Mouse (Mus musculus): Measurements from ENCODE around the gene Lcat. TPM values are rescaled to one million over a fixed set of nuclear protein-coding genes. Genes with fewer than 3 reads are reported as not detected.

Gene Lcat
- polyA plus RNA-seq (2015; fragmentation: Illumina TruSeq; extraction: RNeasy Lipid Tissue Mini Kit (QIAGEN cat#74804); ENCODE audit: low read depth, low replicate concordance) = 38.2 TPM

GRCm38 (mm10) chr8:105943321-105943739 is at the start of gene Lcat:
Lcat (minus strand) TSS chr8:105943382.

GRCm38 (mm10) chr8:105990856-105991387 is 47.7 kb upstream of the Lcat start, which contains the start of gene Dus2:
Dus2 (plus strand) TSS chr8:105991337.

GRCm38 (mm10) chr8:105979325-105979724 is 36.1 kb upstream of the Lcat start, which contains the start of gene Dpep3:
Dpep3 (minus strand) TSS chr8:105979429.

GRCm38 (mm10) chr8:105965905-105966341 is 22.7 kb upstream of the Lcat start, which contains the start of gene Slc12a4:
Slc12a4 (minus strand) TSS chr8:105966097.

GRCm38 (mm10) chr8:105938306-105938669 is 4.9 kb downstream of the Lcat start, which contains the start of gene Psmb10:
Psmb10 (minus strand) TSS chr8:105938444.

GRCm38 (mm10) chr8:105933762-105934161 is 9.4 kb downstream of the Lcat start, which contains the start of gene Ctrl:
Ctrl (minus strand) TSS chr8:105933862.

GRCm38 (mm10) chr8:105900180-105900940 is 42.8 kb downstream of the Lcat start, which contains the start of gene Pskh1:
Pskh1 (plus strand) TSS chr8:105900441.

GRCm38 (mm10) chr8:105893339-105893738 is 49.8 kb downstream of the Lcat start, which contains the start of gene Nrn1l:
Nrn1l (plus strand) TSS chr8:105893567.

Other genes starting within 250 kb of the Lcat start
- gene Acd, start 242.3 kb downstream of the Lcat start, polyA plus RNA-seq (2015; fragmentation: Illumina TruSeq; extraction: RNeasy Lipid Tissue Mini Kit (QIAGEN cat#74804); ENCODE audit: low read depth, low replicate concordance) = 44.3 TPM
- gene Pard6a, start 242.2 kb downstream of the Lcat start, polyA plus RNA-seq (2015; fragmentation: Illumina TruSeq; extraction: RNeasy Lipid Tissue Mini Kit (QIAGEN cat#74804); ENCODE audit: low read depth, low replicate concordance) = 53.7 TPM
- gene 4933405L10Rik, start 235.7 kb downstream of the Lcat start, polyA plus RNA-seq (2015; fragmentation: Illumina TruSeq; extraction: RNeasy Lipid Tissue Mini Kit (QIAGEN cat#74804); ENCODE audit: low read depth, low replicate concordance) = not detected
- 10.3 TPM for gene Enkd1, start 235.2 kb downstream of the Lcat start, polyA plus RNA-seq (2015; fragmentation: Illumina TruSeq; extraction: RNeasy Lipid Tissue Mini Kit (QIAGEN cat#74804); ENCODE audit: low read depth, low replicate concordance)
- gene Gfod2, start 184.7 kb downstream of the Lcat start, polyA plus RNA-seq (2015; fragmentation: Illumina TruSeq; extraction: RNeasy Lipid Tissue Mini Kit (QIAGEN cat#74804); ENCODE audit: low read depth, low replicate concordance) = 22.9 TPM
- gene Ranbp10, start 116.0 kb downstream of the Lcat start, polyA plus RNA-seq (2015; fragmentation: Illumina TruSeq; extraction: RNeasy Lipid Tissue Mini Kit (QIAGEN cat#74804); ENCODE audit: low read depth, low replicate concordance) = 17.1 TPM
- gene Tsnaxip1, start 115.7 kb downstream of the Lcat start, polyA plus RNA-seq (2015; fragmentation: Illumina TruSeq; extraction: RNeasy Lipid Tissue Mini Kit (QIAGEN cat#74804); ENCODE audit: low read depth, low replicate concordance) = 0.71 TPM
- 13.9 TPM for gene Cenpt, start 90.1 kb downstream of the Lcat start, polyA plus RNA-seq (2015; fragmentation: Illumina TruSeq; extraction: RNeasy Lipid Tissue Mini Kit (QIAGEN cat#74804); ENCODE audit: low read depth, low replicate concordance)
- 37.5 TPM for gene Thap11, start 88.2 kb downstream of the Lcat start, polyA plus RNA-seq (2015; fragmentation: Illumina TruSeq; extraction: RNeasy Lipid Tissue Mini Kit (QIAGEN cat#74804); ENCODE audit: low read depth, low replicate concordance)
- gene Nutf2, start 82.8 kb downstream of the Lcat start, polyA plus RNA-seq (2015; fragmentation: Illumina TruSeq; extraction: RNeasy Lipid Tissue Mini Kit (QIAGEN cat#74804); ENCODE audit: low read depth, low replicate concordance) = 102 TPM
- 36.3 TPM for gene Edc4, start 62.5 kb downstream of the Lcat start, polyA plus RNA-seq (2015; fragmentation: Illumina TruSeq; extraction: RNeasy Lipid Tissue Mini Kit (QIAGEN cat#74804); ENCODE audit: low read depth, low replicate concordance)
- gene Nrn1l, start 49.8 kb downstream of the Lcat start, polyA plus RNA-seq (2015; fragmentation: Illumina TruSeq; extraction: RNeasy Lipid Tissue Mini Kit (QIAGEN cat#74804); ENCODE audit: low read depth, low replicate concordance) = 2.5 TPM
- gene Pskh1, start 42.9 kb downstream of the Lcat start, polyA plus RNA-seq (2015; fragmentation: Illumina TruSeq; extraction: RNeasy Lipid Tissue Mini Kit (QIAGEN cat#74804); ENCODE audit: low read depth, low replicate concordance) = 5.9 TPM
- gene Ctrl, start 9.5 kb downstream of the Lcat start, polyA plus RNA-seq (2015; fragmentation: Illumina TruSeq; extraction: RNeasy Lipid Tissue Mini Kit (QIAGEN cat#74804); ENCODE audit: low read depth, low replicate concordance) = 2.1 TPM
- gene Psmb10, start 4.9 kb downstream of the Lcat start, polyA plus RNA-seq (2015; fragmentation: Illumina TruSeq; extraction: RNeasy Lipid Tissue Mini Kit (QIAGEN cat#74804); ENCODE audit: low read depth, low replicate concordance) = 111 TPM
- 14.4 TPM for gene Slc12a4, start 22.7 kb upstream of the Lcat start, polyA plus RNA-seq (2015; fragmentation: Illumina TruSeq; extraction: RNeasy Lipid Tissue Mini Kit (QIAGEN cat#74804); ENCODE audit: low read depth, low replicate concordance)
- not detected for gene Dpep3, start 36.0 kb upstream of the Lcat start, polyA plus RNA-seq (2015; fragmentation: Illumina TruSeq; extraction: RNeasy Lipid Tissue Mini Kit (QIAGEN cat#74804); ENCODE audit: low read depth, low replicate concordance)
- 21.1 TPM for gene Dus2, start 48.0 kb upstream of the Lcat start, polyA plus RNA-seq (2015; fragmentation: Illumina TruSeq; extraction: RNeasy Lipid Tissue Mini Kit (QIAGEN cat#74804); ENCODE audit: low read depth, low replicate concordance)
- gene Dpep2nb, start 62.6 kb upstream of the Lcat start, polyA plus RNA-seq (2015; fragmentation: Illumina TruSeq; extraction: RNeasy Lipid Tissue Mini Kit (QIAGEN cat#74804); ENCODE audit: low read depth, low replicate concordance) = not detected
- 11.2 TPM for gene Ddx28, start 68.5 kb upstream of the Lcat start, polyA plus RNA-seq (2015; fragmentation: Illumina TruSeq; extraction: RNeasy Lipid Tissue Mini Kit (QIAGEN cat#74804); ENCODE audit: low read depth, low replicate concordance)
- gene Nfatc3, start 115.5 kb upstream of the Lcat start, polyA plus RNA-seq (2015; fragmentation: Illumina TruSeq; extraction: RNeasy Lipid Tissue Mini Kit (QIAGEN cat#74804); ENCODE audit: low read depth, low replicate concordance) = 6.3 TPM
- gene Esrp2, start 193.6 kb upstream of the Lcat start, polyA plus RNA-seq (2015; fragmentation: Illumina TruSeq; extraction: RNeasy Lipid Tissue Mini Kit (QIAGEN cat#74804); ENCODE audit: low read depth, low replicate concordance) = 0.79 TPM
- gene Pla2g15, start 207.0 kb upstream of the Lcat start, polyA plus RNA-seq (2015; fragmentation: Illumina TruSeq; extraction: RNeasy Lipid Tissue Mini Kit (QIAGEN cat#74804); ENCODE audit: low read depth, low replicate concordance) = 22.0 TPM
- 20.8 TPM for gene Slc7a6, start 225.5 kb upstream of the Lcat start, polyA plus RNA-seq (2015; fragmentation: Illumina TruSeq; extraction: RNeasy Lipid Tissue Mini Kit (QIAGEN cat#74804); ENCODE audit: low read depth, low replicate concordance)

Measured in brain, adult 10 weeks (tissue).